Mouse (Mus musculus) thymus, adult 2 months (tissue): Measurements from ENCODE around the gene Rinl.

Experiments
- CTCF ChIP-seq: fragments of 200-500 bp; IDR thresholded peaks from 2 replicates; pipeline ENCODE4 v1.5.1; 2012; ENCODE audit warnings: mild to moderate bottlenecking, control low read depth, low read length, moderate library complexity, borderline replicate concordance; ENCODE audit not compliant: control insufficient read depth, poor library complexity, insufficient read depth; ENCODE audit errors: extremely low read depth
- POLR2A ChIP-seq: fragments of 200-500 bp; IDR thresholded peaks from 2 replicates; pipeline ENCODE4 v1.6.1; 2012; ENCODE audit warnings: mild to moderate bottlenecking, low read length, control low read depth, moderate library complexity; ENCODE audit not compliant: control insufficient read depth, poor library complexity, insufficient read depth; ENCODE audit errors: extremely low read depth

DNA sequence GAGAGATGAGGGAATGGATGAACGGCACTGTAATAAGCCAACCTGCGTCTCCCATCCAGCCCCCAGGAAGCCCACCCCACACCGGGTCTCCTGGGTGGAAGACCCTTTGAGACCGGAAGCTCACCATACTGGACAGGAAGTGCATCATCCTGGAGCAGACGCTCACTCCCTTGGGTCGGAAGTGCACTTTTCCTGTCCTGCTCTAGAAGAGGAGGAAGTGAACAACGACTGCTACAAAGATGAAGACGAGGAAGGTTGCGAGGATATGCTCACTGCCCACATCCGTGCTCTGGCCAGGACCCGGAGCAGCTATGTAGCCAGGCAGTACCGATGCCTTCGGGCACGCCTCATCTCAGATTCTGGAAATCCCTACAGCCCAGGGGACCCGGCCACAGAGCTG is 7.1 kb downstream of the Rinl start:
- no peak for TF ChIP-seq POLR2A
- no peak for TF ChIP-seq CTCF
